Mouse (Mus musculus): ENCODE measurements around the gene Nfe2l1. TPM values are rescaled to one million over a fixed set of nuclear protein-coding genes. Genes with fewer than 3 reads are reported as not detected.

The Nfe2l1 gene
- total and polyA plus RNA-seq, 3 experiments: 395 to 436 (median 397) TPM

GRCm38 (mm10) chr11:96809562-96810235 lies 20.1 kb downstream of the Nfe2l1 start:
- Histone ChIP-seq H3K9ac (ENCODE audit: low read depth, low read length) (no peak overlapping the region), H3K27me3 (ENCODE audit: control insufficient read depth, insufficient read depth, low read length) (no peaks in the 10 kb centered on the region), H3K4me3 (no peak overlapping the region), H3K79me2 (replicated peaks; ENCODE audit: control insufficient read depth, insufficient read depth, low read length) (no peaks in the 10 kb centered on the region), H3K36me3 (ENCODE audit: control insufficient read depth, insufficient read depth, low read length) (peaks cover 4% of the 10 kb centered on the region; the same call in 1 of the 2 replicates), H3K27ac (no peak overlapping the region), H3K4me1 (ENCODE audit: control insufficient read depth, insufficient read depth, low read length) (no peaks in the 10 kb centered on the region)
- WGBS: 91% methylated on average over 6 of the region's 6 CpGs
- DNase-seq: no peak
- no peak for TF ChIP-seq POLR2A (IDR thresholded peaks at IDR 0.05; ENCODE audit: insufficient read depth, low read depth, low read length)
- no peak for TF ChIP-seq CTCF (IDR thresholded peaks at IDR 0.05)
- TF ChIP-seq EP300 (IDR thresholded peaks at IDR 0.05; ENCODE audit: insufficient read depth, low read depth, low read length): no peak
- intact Hi-C loops (cut with DNase I): no loop called here

GRCm38 (mm10) chr11:96808066-96808465 lies 21.7 kb downstream of the Nfe2l1 start:
- intact Hi-C loops (cut with DNase I): no loop called here
- no peak overlapping the region for H3K27ac ChIP-seq
- H3K79me2 ChIP-seq (replicated peaks; ENCODE audit: control insufficient read depth, insufficient read depth, low read length): no peaks in the 10 kb centered on the region
- TF ChIP-seq CTCF (IDR thresholded peaks at IDR 0.05) (peak; percentile 46), EP300 (IDR thresholded peaks at IDR 0.05; ENCODE audit: insufficient read depth, low read depth, low read length) (no peak), POLR2A (IDR thresholded peaks at IDR 0.05; ENCODE audit: insufficient read depth, low read depth, low read length) (no peak)
- H3K36me3 ChIP-seq (ENCODE audit: control insufficient read depth, insufficient read depth, low read length): no peaks in the 10 kb centered on the region
- no peaks in the 10 kb centered on the region for H3K4me1 ChIP-seq (ENCODE audit: control insufficient read depth, insufficient read depth, low read length)
- WGBS: 26% methylated on average over 1 of the region's 1 CpGs
- H3K4me3 ChIP-seq: no peak overlapping the region
- no peaks in the 10 kb centered on the region for H3K27me3 ChIP-seq (ENCODE audit: control insufficient read depth, insufficient read depth, low read length)
- no peak overlapping the region for H3K9ac ChIP-seq (ENCODE audit: low read depth, low read length)
- DNase-seq: no peak

- H3K36me3 ChIP-seq (ENCODE audit: control insufficient read depth, insufficient read depth, low read length): peaks cover 2% of the 10 kb centered on the region
- intact Hi-C loops (cut with DNase I): no loop called here
- no peak for TF ChIP-seq CTCF (IDR thresholded peaks at IDR 0.05)
- no peak for TF ChIP-seq POLR2A (IDR thresholded peaks at IDR 0.05; ENCODE audit: insufficient read depth, low read depth, low read length)
- TF ChIP-seq EP300 (IDR thresholded peaks at IDR 0.05; ENCODE audit: insufficient read depth, low read depth, low read length): no peak
Observed at GRCm38 (mm10) chr11:96805606-96806005, 24.2 kb downstream of the Nfe2l1 start.

GRCm38 (mm10) chr11:96799511-96799910 lies 30.3 kb downstream of the Nfe2l1 start:
- Histone ChIP-seq H3K36me3 (ENCODE audit: control insufficient read depth, insufficient read depth, low read length) (peaks cover 2% of the 10 kb centered on the region), H3K27me3 (ENCODE audit: control insufficient read depth, insufficient read depth, low read length) (no peaks in the 10 kb centered on the region), H3K79me2 (replicated peaks; ENCODE audit: control insufficient read depth, insufficient read depth, low read length) (0 out of 2 replicates have a peak, but pooled peaks cover 1% of the 10 kb centered on the region), H3K9ac (ENCODE audit: low read depth, low read length) (no peak overlapping the region), H3K27ac (no peak overlapping the region), H3K4me1 (ENCODE audit: control insufficient read depth, insufficient read depth, low read length) (no peaks in the 10 kb centered on the region; the same call in 1 of the 2 replicates), H3K4me3 (no peak overlapping the region)
- TF ChIP-seq EP300 (IDR thresholded peaks at IDR 0.05; ENCODE audit: insufficient read depth, low read depth, low read length): no peak
- no peak for TF ChIP-seq CTCF (IDR thresholded peaks at IDR 0.05)
- no peak for TF ChIP-seq POLR2A (IDR thresholded peaks at IDR 0.05; ENCODE audit: insufficient read depth, low read depth, low read length)
- intact Hi-C loops (cut with DNase I): no loop called here
- no peak for DNase-seq
- WGBS: 89% methylated on average over 2 of the region's 2 CpGs

More at GRCm38 (mm10) chr11:96805606-96806005, 24.2 kb downstream of the Nfe2l1 start:
- no peaks in the 10 kb centered on the region for H3K4me1 ChIP-seq (ENCODE audit: control insufficient read depth, insufficient read depth, low read length)
- no peak overlapping the region for H3K9ac ChIP-seq (ENCODE audit: low read depth, low read length)
- H3K27ac ChIP-seq: no peak overlapping the region
- H3K4me3 ChIP-seq: no peak overlapping the region
- H3K27me3 ChIP-seq (ENCODE audit: control insufficient read depth, insufficient read depth, low read length): no peaks in the 10 kb centered on the region
- DNase-seq: no peak
- no peaks in the 10 kb centered on the region for H3K79me2 ChIP-seq (replicated peaks; ENCODE audit: control insufficient read depth, insufficient read depth, low read length)
- WGBS: 94% methylated on average over 5 of the region's 5 CpGs

GRCm38 (mm10) chr11:96796586-96796985 lies 33.2 kb downstream of the Nfe2l1 start:
- Histone ChIP-seq H3K4me1 (ENCODE audit: control insufficient read depth, insufficient read depth, low read length) (peaks cover 2% of the 10 kb centered on the region), H3K79me2 (replicated peaks; ENCODE audit: control insufficient read depth, insufficient read depth, low read length) (0 out of 2 replicates have a peak, but pooled peaks cover 1% of the 10 kb centered on the region), H3K9ac (ENCODE audit: low read depth, low read length) (no peak overlapping the region), H3K4me3 (no peak overlapping the region), H3K27me3 (ENCODE audit: control insufficient read depth, insufficient read depth, low read length) (no peaks in the 10 kb centered on the region), H3K36me3 (ENCODE audit: control insufficient read depth, insufficient read depth, low read length) (peaks cover 15% of the 10 kb centered on the region), H3K27ac (no peak overlapping the region)
- TF ChIP-seq POLR2A (IDR thresholded peaks at IDR 0.05; ENCODE audit: insufficient read depth, low read depth, low read length) (no peak), CTCF (IDR thresholded peaks at IDR 0.05) (peak; percentile 60), EP300 (IDR thresholded peaks at IDR 0.05; ENCODE audit: insufficient read depth, low read depth, low read length) (no peak)
- DNase-seq: no peak
- WGBS: 51% methylated on average over 1 of the region's 1 CpGs
- intact Hi-C loops (cut with DNase I): no loop called here

- peaks cover 13% of the 10 kb centered on the region for H3K36me3 ChIP-seq (ENCODE audit: control insufficient read depth, insufficient read depth, low read length)
- DNase-seq: no peak
- H3K9ac ChIP-seq (ENCODE audit: low read depth, low read length): no peak overlapping the region
- H3K27me3 ChIP-seq (ENCODE audit: control insufficient read depth, insufficient read depth, low read length): no peaks in the 10 kb centered on the region
- 0 out of 2 replicates have a peak, but pooled peaks cover 1% of the 10 kb centered on the region for H3K79me2 ChIP-seq (replicated peaks; ENCODE audit: control insufficient read depth, insufficient read depth, low read length)
- intact Hi-C loops (cut with DNase I): no loop called here
- no peak for TF ChIP-seq EP300 (IDR thresholded peaks at IDR 0.05; ENCODE audit: insufficient read depth, low read depth, low read length)
- TF ChIP-seq CTCF (IDR thresholded peaks at IDR 0.05): no peak
- no peak for TF ChIP-seq POLR2A (IDR thresholded peaks at IDR 0.05; ENCODE audit: insufficient read depth, low read depth, low read length)
- H3K4me3 ChIP-seq: no peak overlapping the region
- 99% methylated on average over 2 of the region's 2 CpGs for WGBS
- peaks cover 2% of the 10 kb centered on the region for H3K4me1 ChIP-seq (ENCODE audit: control insufficient read depth, insufficient read depth, low read length)
- no peak overlapping the region for H3K27ac ChIP-seq
Observed at GRCm38 (mm10) chr11:96796081-96796480, 33.7 kb downstream of the Nfe2l1 start.
